Mouse (Mus musculus) cerebellum, adult 2 months (tissue): ENCODE measurements at regions not wholly inside any gene's neighbourhood (a gene's known extent, or its start where the extent isn't known, plus 50 kb on each side); places are given as distances from the start of the nearest gene placed in this dataset.

Experiments
- DNase-seq, 2 experiments: peaks; one replicate each; pipeline ENCODE4 v3.0.0; 2021
- H3K27ac ChIP-seq: fragments of 200-500 bp; 2 replicates; pipeline ENCODE4 v1.5.1; 2012; ENCODE audit warnings: low read length, control low read depth, inconsistent platforms; ENCODE audit not compliant: insufficient read depth
- H3K27me3 ChIP-seq: fragments of 200-500 bp; 2 replicates; pipeline ENCODE4 v1.6.1; 2012; ENCODE audit warnings: inconsistent platforms, mild to moderate bottlenecking, low read length, moderate library complexity; ENCODE audit not compliant: control insufficient read depth, insufficient read depth
- H3K4me1 ChIP-seq: fragments of 200-500 bp; 2 replicates; pipeline ENCODE4 v1.6.1; 2011; ENCODE audit warnings: low read length; ENCODE audit not compliant: control insufficient read depth, insufficient read depth
- H3K4me3 ChIP-seq: fragments of 200-500 bp; replicated peaks from 2 replicates; pipeline ENCODE3; 2011; ENCODE audit warnings: mild to moderate bottlenecking, low read depth, low read length, control low read depth; ENCODE audit not compliant: insufficient read depth
- CTCF ChIP-seq: fragments of 200-500 bp; IDR thresholded peaks from 2 replicates; pipeline ENCODE4 v1.5.1; 2011; ENCODE audit warnings: low read depth, mild to moderate bottlenecking, control low read depth, low read length, moderate library complexity, borderline replicate concordance; ENCODE audit not compliant: insufficient read depth
- POLR2A ChIP-seq: fragments of 200-500 bp; IDR thresholded peaks from 2 replicates; pipeline ENCODE4 v1.6.1; 2011; ENCODE audit warnings: low read length, control low read depth, borderline replicate concordance; ENCODE audit not compliant: insufficient read depth
- WGBS: fragments of 180-500 bp; shearing (Covaris S2); methylation state at CpG from one replicate; pipeline ENCODE4 v1.1.7; 2018; 5-methylcytosine and 5-hydroxymethylcytosine counted together

DNA sequence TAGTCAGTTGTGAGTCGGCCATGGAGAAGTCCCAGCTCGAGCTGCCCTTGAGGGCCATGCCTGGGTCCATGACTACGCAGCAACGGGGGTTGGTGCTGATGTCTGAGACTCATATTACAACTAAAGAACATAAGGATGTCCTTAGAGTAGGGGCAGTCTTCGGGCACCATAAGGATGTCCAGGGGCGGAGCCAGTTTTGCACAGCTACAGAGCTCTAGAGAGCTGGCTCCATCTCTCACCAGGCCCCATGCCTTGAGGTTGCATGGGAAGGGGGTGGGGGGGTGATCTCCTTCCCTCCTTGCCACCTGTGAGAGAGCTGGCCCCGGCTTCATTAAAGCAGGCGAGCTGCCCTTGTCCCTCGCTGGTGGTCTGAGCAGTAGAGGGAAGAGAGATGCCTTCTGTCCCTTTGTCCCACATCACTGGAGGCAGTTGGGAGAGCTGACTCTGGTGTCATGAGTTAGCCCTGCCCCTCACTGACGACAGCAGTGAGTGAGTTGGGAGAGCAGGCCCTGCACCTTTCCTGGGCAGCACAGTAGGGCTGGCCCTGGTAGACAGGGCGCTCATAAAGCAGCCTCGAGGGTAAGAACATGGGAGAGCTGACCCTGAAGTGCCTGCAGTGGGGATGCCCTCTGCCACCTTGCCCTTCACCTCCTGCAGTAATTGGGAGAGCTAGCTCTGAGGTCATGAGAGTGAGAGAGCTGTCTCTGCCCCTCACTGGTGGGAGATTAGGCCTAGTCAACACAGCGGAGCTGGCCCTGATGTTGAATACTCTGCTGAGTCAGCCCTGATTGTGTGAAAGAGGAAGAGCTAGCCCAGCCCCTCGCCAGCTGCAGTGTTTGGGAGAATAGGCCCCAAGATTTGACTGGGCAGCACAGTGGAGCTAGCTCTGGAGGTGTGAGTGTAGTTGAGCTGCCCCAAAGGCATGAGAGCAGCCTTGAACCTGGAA lies 78.9 kb upstream of the Abca1 start:
- no peak for DNase-seq
- no peak overlapping the region for H3K4me3 ChIP-seq
- no peak for TF ChIP-seq POLR2A
- no peak for TF ChIP-seq CTCF
- no peak overlapping the region for H3K27ac ChIP-seq
- WGBS = 81% methylated on average over 14 of the region's 14 CpGs
- H3K4me1 ChIP-seq = no peaks in the 10 kb centered on the region
- no peaks in the 10 kb centered on the region for H3K27me3 ChIP-seq

DNA sequence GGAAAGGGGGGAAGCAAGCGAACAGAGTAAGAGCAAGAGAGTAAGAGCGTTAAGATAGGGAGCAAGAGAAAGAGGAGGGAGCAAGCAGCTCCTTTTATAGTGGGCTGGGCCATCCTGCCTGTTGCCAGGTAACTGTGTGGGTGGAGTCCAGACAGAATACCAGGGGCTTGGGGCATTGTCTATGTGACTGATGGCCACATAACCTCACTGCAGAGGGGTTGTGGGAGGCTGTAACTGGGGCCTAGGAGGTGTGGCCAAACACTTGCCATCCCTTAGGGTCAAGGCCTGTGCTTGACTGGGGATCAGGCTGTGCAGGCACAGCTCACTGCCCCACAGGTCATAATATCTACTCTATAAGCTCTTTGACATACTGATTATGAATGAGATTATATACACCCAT lies 76.2 kb upstream of the Abca1 start:
- H3K4me3 ChIP-seq = no peak overlapping the region
- TF ChIP-seq CTCF (no peak), POLR2A (no peak)
- DNase-seq = no peak
- H3K4me1 ChIP-seq = no peaks in the 10 kb centered on the region
- WGBS = 47% methylated on average over 2 of the region's 2 CpGs
- H3K27ac ChIP-seq = no peak overlapping the region
- no peaks in the 10 kb centered on the region for H3K27me3 ChIP-seq

DNA sequence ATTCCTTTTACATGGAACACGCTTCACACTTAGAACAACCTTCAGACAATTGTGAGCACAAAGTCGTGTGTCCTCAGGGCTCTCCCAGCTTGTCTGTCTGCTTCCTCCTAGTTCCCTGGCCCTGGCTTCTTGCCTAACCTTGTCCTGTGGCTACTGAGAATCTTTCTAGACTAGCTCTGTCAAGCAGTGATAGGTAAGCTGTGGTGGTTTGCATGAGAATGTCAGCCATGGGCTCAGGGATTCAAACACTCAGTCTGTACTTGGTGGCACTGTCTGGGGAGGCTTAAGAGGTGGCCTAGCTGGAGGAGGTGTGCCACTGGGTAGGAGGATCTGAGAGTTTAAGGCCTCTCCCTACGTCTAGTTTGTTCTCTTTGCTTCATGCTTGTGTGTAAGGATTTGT lies 72.7 kb upstream of the Abca1 start:
- no peak for TF ChIP-seq CTCF
- no peak for TF ChIP-seq POLR2A
- 75% methylated on average over 3 of the region's 3 CpGs for WGBS
- Histone ChIP-seq H3K4me3 (no peak overlapping the region), H3K4me1 (no peaks in the 10 kb centered on the region), H3K27me3 (no peaks in the 10 kb centered on the region), H3K27ac (no peak overlapping the region)
- no peak for DNase-seq

DNA sequence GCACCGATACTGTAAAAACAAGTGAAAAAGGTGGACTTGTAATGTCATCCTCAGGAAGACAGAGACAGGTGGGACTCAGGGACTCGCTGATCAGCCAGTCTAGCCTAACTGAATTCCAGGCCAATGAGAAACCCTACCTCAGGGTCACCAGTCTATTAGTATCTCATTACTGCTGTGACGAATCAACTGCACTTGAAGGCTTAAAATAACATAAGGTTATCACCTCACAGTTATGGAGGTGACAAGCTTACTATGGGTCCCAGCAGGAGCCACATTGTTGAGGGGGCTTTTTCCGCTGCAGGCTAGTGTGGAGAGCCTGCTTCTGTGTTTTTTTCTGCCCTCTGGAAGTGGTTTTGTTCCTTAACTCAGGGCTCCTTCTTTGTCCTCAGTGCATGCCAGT lies 72.2 kb upstream of the Abca1 start:
- no peaks in the 10 kb centered on the region for H3K4me1 ChIP-seq
- no peaks in the 10 kb centered on the region for H3K27me3 ChIP-seq
- DNase-seq = no peak
- H3K27ac ChIP-seq = no peak overlapping the region
- 77% methylated on average over 4 of the region's 4 CpGs for WGBS
- H3K4me3 ChIP-seq = no peak overlapping the region
- TF ChIP-seq CTCF = no peak
- no peak for TF ChIP-seq POLR2A

DNA sequence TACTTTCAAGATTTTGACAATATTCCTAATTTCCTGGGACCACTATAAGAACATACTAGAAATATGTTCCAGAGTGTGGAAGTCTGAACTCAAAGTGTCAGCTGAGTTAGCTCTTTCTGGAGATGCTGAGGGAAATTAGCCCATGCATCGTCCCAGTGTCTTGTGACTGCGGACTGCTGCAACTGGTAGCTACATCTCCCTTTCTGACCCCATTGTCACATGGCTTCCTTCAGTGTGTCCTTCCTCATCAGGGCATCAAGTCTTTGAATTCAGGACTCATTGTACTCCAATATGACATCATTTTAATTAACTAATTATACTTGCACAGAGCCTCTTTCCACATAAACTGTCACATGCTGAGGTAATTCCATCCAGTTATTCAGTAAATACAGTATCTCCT lies 71.4 kb upstream of the Abca1 start:
- 95% methylated on average over 2 of the region's 2 CpGs for WGBS
- TF ChIP-seq POLR2A (no peak), CTCF (no peak)
- DNase-seq = no peak
- Histone ChIP-seq H3K4me3 (no peak overlapping the region), H3K4me1 (no peaks in the 10 kb centered on the region), H3K27ac (no peak overlapping the region), H3K27me3 (no peaks in the 10 kb centered on the region)

DNA sequence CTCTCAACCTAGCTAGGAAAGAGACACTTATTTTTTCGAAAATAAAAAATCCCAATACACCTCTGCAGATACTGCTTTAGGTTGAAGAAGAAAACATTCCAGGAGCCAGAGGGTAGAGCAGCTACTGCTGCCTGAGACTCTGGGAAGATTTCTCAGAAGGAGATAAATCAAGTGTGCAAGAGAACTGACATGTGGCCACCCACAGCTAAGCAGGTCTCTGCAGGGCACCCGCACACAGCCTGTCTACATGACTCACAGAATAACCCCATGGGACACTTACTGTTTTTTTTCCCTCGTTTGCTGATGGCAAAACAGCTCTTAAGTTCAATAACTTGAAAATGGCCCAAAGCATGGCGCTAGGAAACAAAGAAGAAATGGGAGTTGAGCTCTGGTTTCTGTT lies 68.7 kb upstream of the Abca1 start:
- Histone ChIP-seq H3K27ac (no peak overlapping the region), H3K27me3 (no peaks in the 10 kb centered on the region), H3K4me1 (no peaks in the 10 kb centered on the region), H3K4me3 (no peak overlapping the region)
- no peak for DNase-seq
- TF ChIP-seq CTCF = no peak
- TF ChIP-seq POLR2A = no peak
- 46% methylated on average over 4 of the region's 4 CpGs for WGBS

DNA sequence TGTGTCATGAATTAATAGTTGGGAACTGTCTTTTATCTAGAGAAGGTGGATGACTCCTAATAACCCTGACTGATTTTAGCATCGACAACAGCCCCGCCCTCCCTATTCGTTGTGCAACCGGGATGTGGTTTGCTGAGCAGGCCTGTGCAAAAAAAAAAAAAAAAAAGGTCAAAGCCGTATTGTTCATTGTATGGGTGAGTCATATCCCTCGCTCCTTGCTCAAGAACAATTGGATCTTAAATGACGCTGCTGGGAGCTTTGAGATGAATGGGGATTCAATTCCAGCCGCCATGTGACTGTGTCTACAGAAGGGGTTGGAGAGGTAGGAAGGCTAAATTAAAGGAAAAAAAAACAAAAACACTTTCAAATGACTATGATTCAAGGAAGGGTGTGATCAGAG lies 68.1 kb upstream of the Abca1 start:
- WGBS = 54% methylated on average over 8 of the region's 8 CpGs
- no peak for DNase-seq
- no peak overlapping the region for H3K4me3 ChIP-seq
- H3K27ac ChIP-seq = no peak overlapping the region
- no peaks in the 10 kb centered on the region for H3K27me3 ChIP-seq
- TF ChIP-seq POLR2A (no peak), CTCF (no peak)
- no peaks in the 10 kb centered on the region for H3K4me1 ChIP-seq

DNA sequence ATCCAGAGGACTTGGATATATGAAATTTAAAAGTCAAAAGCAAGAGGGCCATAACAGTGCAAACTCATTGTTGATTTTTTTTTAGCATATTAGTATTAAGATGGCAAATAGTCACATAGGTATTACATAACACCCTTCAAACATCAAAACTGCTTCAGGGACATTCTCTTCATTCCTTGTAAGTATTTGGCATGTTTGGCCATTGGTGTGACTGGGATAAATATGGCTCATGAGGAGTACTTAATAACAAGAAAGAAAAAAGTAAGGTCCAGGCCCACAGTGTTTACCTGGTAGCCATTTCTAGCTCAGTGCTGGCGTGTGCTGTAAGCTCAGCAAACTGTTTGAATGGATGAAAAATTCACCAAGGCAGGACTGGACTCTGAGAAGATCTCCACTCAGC lies 67.4 kb upstream of the Abca1 start:
- DNase-seq = no peak
- Histone ChIP-seq H3K27ac (no peak overlapping the region), H3K4me3 (no peak overlapping the region), H3K4me1 (no peaks in the 10 kb centered on the region), H3K27me3 (no peaks in the 10 kb centered on the region)
- WGBS = 96% methylated on average over 1 of the region's 1 CpGs
- no peak for TF ChIP-seq CTCF
- no peak for TF ChIP-seq POLR2A
